Mouse (Mus musculus) lung, adult 2 months (tissue): Measurements from ENCODE around the gene Apoc1. TPM values are rescaled to one million over a fixed set of nuclear protein-coding genes. Genes with fewer than 3 reads are reported as not detected.

Source experiments
- DNase-seq: peaks from one replicate; pipeline ENCODE4 v3.0.0; 2022
- H3K4me1 ChIP-seq: fragments of 200-500 bp; 2 replicates; pipeline ENCODE4 v1.6.1; 2011; ENCODE audit warnings: low read length; ENCODE audit not compliant: control insufficient read depth, insufficient read depth
- H3K4me3 ChIP-seq: fragments of 200-500 bp; replicated peaks from 2 replicates; pipeline ENCODE3; 2011; ENCODE audit warnings: low read depth, mild to moderate bottlenecking, control low read depth, low read length; ENCODE audit errors: extremely low read depth
- CTCF ChIP-seq: fragments of 200-500 bp; IDR thresholded peaks from 2 replicates; pipeline ENCODE4 v1.5.1; 2011; ENCODE audit warnings: mild to moderate bottlenecking, low read length, control low read depth; ENCODE audit not compliant: insufficient read depth
- POLR2A ChIP-seq: fragments of 200-500 bp; IDR thresholded peaks from 2 replicates; pipeline ENCODE4 v1.6.1; 2011; ENCODE audit warnings: low read depth, mild to moderate bottlenecking, control low read depth, low read length, borderline replicate concordance; ENCODE audit errors: extremely low read depth
- WGBS: fragments of 180-500 bp; shearing (Covaris S2); methylation state at CpG from one replicate; pipeline ENCODE4 v1.1.7; 2018; 5-methylcytosine and 5-hydroxymethylcytosine counted together
- polyA plus RNA-seq: library from polyadenylated mRNA; depleted of rRNA; stranded (reverse); fragments of >200 nt; gene quantifications from 2 replicates; pipeline ENCODE4 v1.2.3, GENCODE M21; 2012; rRNA removed

The Apoc1 gene
- polyA plus RNA-seq = 25.9 and 29.2 TPM in 2 replicates

- peak; percentile 56 for DNase-seq
- TF ChIP-seq POLR2A (no peak), CTCF (no peak)
- H3K4me3 ChIP-seq = peak within 1 kb of the TSS; percentile 1
Observed at GRCm38 (mm10) chr7:19691873-19692865, at the start of gene Apoc1. Gene Apoc1 (minus strand): TSS chr7:19692660.

GRCm38 (mm10) chr7:19741329-19742031 is 49.0 kb upstream of the Apoc1 start:
- TF ChIP-seq CTCF (no peak), POLR2A (no peak)
- DNase-seq = no peak
- H3K4me3 ChIP-seq = no peak overlapping the region
- H3K4me1 ChIP-seq = peaks cover 6% of the 10 kb centered on the region
- 27% methylated on average over 8 of the region's 8 CpGs for WGBS

More at GRCm38 (mm10) chr7:19691873-19692865, at the start of gene Apoc1:
- H3K4me1 ChIP-seq = peaks cover 5% of the 10 kb centered on the region
- WGBS = 53% methylated on average over 28 of the region's 28 CpGs

- no peak for DNase-seq
- no peak overlapping the region for H3K4me3 ChIP-seq
- 75% methylated on average over 11 of the region's 11 CpGs for WGBS
- no peak for TF ChIP-seq POLR2A
- 0 out of 2 replicates have a peak, but pooled peaks have one; percentile 21 for TF ChIP-seq CTCF
- peaks cover 6% of the 10 kb centered on the region for H3K4me1 ChIP-seq
Observed at GRCm38 (mm10) chr7:19740269-19740668, 47.8 kb upstream of the Apoc1 start.

GRCm38 (mm10) chr7:19738771-19739170 is 46.3 kb upstream of the Apoc1 start:
- 83% methylated on average over 3 of the region's 3 CpGs for WGBS
- no peak for DNase-seq
- Histone ChIP-seq H3K4me3 (no peak overlapping the region), H3K4me1 (peaks cover 6% of the 10 kb centered on the region)
- TF ChIP-seq POLR2A (no peak), CTCF (peak; percentile 44; the same call in 1 of the 2 replicates)

- no peak for TF ChIP-seq POLR2A
- TF ChIP-seq CTCF = no peak
- DNase-seq = no peak
- 65% methylated on average over 16 of the region's 16 CpGs for WGBS
- peaks cover 3% of the 10 kb centered on the region; the same call in 1 of the 2 replicates for H3K4me1 ChIP-seq
- no peak overlapping the region for H3K4me3 ChIP-seq
Observed at GRCm38 (mm10) chr7:19736389-19737057, 44.1 kb upstream of the Apoc1 start.

- DNase-seq = no peak
- 78% methylated on average over 10 of the region's 10 CpGs for WGBS
- Histone ChIP-seq H3K4me3 (no peak overlapping the region), H3K4me1 (no peaks in the 10 kb centered on the region)
- TF ChIP-seq POLR2A (no peak), CTCF (no peak)
Observed at GRCm38 (mm10) chr7:19734178-19734666, 41.8 kb upstream of the Apoc1 start.

GRCm38 (mm10) chr7:19726541-19726940 is 34.1 kb upstream of the Apoc1 start:
- no peak for TF ChIP-seq POLR2A
- no peak for TF ChIP-seq CTCF
- no peak overlapping the region for H3K4me3 ChIP-seq
- WGBS = 95% methylated on average over 4 of the region's 4 CpGs
- 0 out of 2 replicates have a peak, but pooled peaks cover 2% of the 10 kb centered on the region for H3K4me1 ChIP-seq
- DNase-seq = no peak

GRCm38 (mm10) chr7:19724167-19724566 is 31.7 kb upstream of the Apoc1 start:
- Histone ChIP-seq H3K4me1 (0 out of 2 replicates have a peak, but pooled peaks cover 2% of the 10 kb centered on the region), H3K4me3 (no peak overlapping the region)
- peak; percentile 65 for DNase-seq
- 67% methylated on average over 12 of the region's 12 CpGs for WGBS
- TF ChIP-seq POLR2A (no peak), CTCF (no peak)

GRCm38 (mm10) chr7:19722754-19723195 is 30.3 kb upstream of the Apoc1 start:
- DNase-seq = no peak
- no peak for TF ChIP-seq CTCF
- TF ChIP-seq POLR2A = no peak
- Histone ChIP-seq H3K4me1 (0 out of 2 replicates have a peak, but pooled peaks cover 2% of the 10 kb centered on the region), H3K4me3 (no peak overlapping the region)
- WGBS = 52% methylated on average over 6 of the region's 6 CpGs
